8 mouse cellular contexts compared by ENCODE assay signal in genomic region chr5:76363453-76364104, GRCm38 (mm10). TPM values are rescaled to one million over a fixed set of nuclear protein-coding genes. Genes with fewer than 3 reads are reported as not detected.
A peak's percentile ranks its signal among the peaks of the same experiment; 100 is the strongest.
DNase-seq lines count a peak whose midpoint lies in the region; ATAC-seq lines count a peak whose summit lies in the region.

TSS of gene Nmu (minus strand) at chr5:76363788.

- no peaks in the 10 kb centered on the region for H3K9me3 ChIP-seq in kidney, embryonic 15.5 days (replicated peaks)
- H3K9me3 ChIP-seq in hindbrain, embryonic 13.5 days, result no peaks in the 10 kb centered on the region

- peaks cover 12% of the 10 kb centered on the region for H3K4me1 ChIP-seq in kidney, embryonic 15.5 days
- H3K4me1 ChIP-seq in hindbrain, embryonic 13.5 days (replicated peaks), result peaks cover 13% of the 10 kb centered on the region

- peak within 1 kb of the TSS; percentile 80 for H3K4me2 ChIP-seq in kidney, embryonic 15.5 days
- peak within 1 kb of the TSS; percentile 70 for H3K4me2 ChIP-seq in hindbrain, embryonic 13.5 days

- no peak for DNase-seq in kidney, postnatal 25 days
- peak; percentile 45 for DNase-seq in embryo, embryonic 10 days (ENCODE audit: low spot score)
- peak; percentile 34 for DNase-seq in neural tube, embryonic 10.5 days (ENCODE audit: extremely low spot score, low spot score)
- DNase-seq in left cerebral cortex, adult 9 months (ENCODE audit: low spot score in 2 of 2), result no peak
- DNase-seq in left cerebral cortex, postnatal 25 days (ENCODE audit: low spot score in 2 of 2), result no peak
- DNase-seq in kidney, adult 11 months, result no peak

- WGBS in kidney, embryonic 15.5 days, result 3% methylated on average over 35 of the region's 35 CpGs
- 5% methylated on average over 34 of the region's 35 CpGs for WGBS in hindbrain, embryonic 13.5 days

- intact Hi-C loops in left cerebral cortex, postnatal 25 days (cut with DNase I), result no loop called here

- ATAC-seq in kidney, embryonic 15.5 days (replicated peaks; ENCODE audit: low FRiP score), result peak; percentile 74
- no peak for ATAC-seq in hindbrain, embryonic 13.5 days (ENCODE audit: low FRiP score)

- peaks cover 32% of the 10 kb centered on the region for H3K27me3 ChIP-seq in kidney, embryonic 15.5 days
- peaks cover 29% of the 10 kb centered on the region for H3K27me3 ChIP-seq in hindbrain, embryonic 13.5 days

- peak within 1 kb of the TSS; percentile 40 for H3K4me3 ChIP-seq in kidney, embryonic 15.5 days (replicated peaks)
- peak within 1 kb of the TSS; percentile 38 for H3K4me3 ChIP-seq in hindbrain, embryonic 13.5 days

- no peaks in the 10 kb centered on the region for H3K36me3 ChIP-seq in kidney, embryonic 15.5 days
- H3K36me3 ChIP-seq in hindbrain, embryonic 13.5 days, result no peaks in the 10 kb centered on the region

- H3K27ac ChIP-seq in kidney, embryonic 15.5 days, result no peak within 1 kb of the TSS
- H3K27ac ChIP-seq in hindbrain, embryonic 13.5 days, result no peak within 1 kb of the TSS

- H3K9ac ChIP-seq in kidney, embryonic 15.5 days, result no peak within 1 kb of the TSS
- H3K9ac ChIP-seq in hindbrain, embryonic 13.5 days, result peak within 1 kb of the TSS; percentile 57

RNA-seq across cellular contexts. Expression of gene Nmu, which starts in this region (rescaled TPM):
- polyA plus RNA-seq in kidney, embryonic 15.5 days (2015; fragmentation: Nextera tagmentation; extraction: Ambion mirVana), result not detected in 2 replicates
- 0.56 and 1.5 TPM in 2 replicates for polyA plus RNA-seq in hindbrain, embryonic 13.5 days (2015; fragmentation: Nextera tagmentation; extraction: Ambion mirVana)
- total RNA-seq in left cerebral cortex, postnatal 25 days (2021), result not detected

Comparison
In these comparisons a context has a peak if more than half of its experiments do, and no peak if none do; other contexts are left out.
1. Peak in ATAC-seq, H3K4me3 ChIP-seq and H3K4me2 ChIP-seq in kidney, embryonic 15.5 days; RNA of the gene not detected or under 1 TPM.
2. DNase-seq: peak in embryo, embryonic 10 days (single experiment) and neural tube, embryonic 10.5 days (single experiment); none in kidney, postnatal 25 days (0 of 2), left cerebral cortex, adult 9 months (0 of 2), left cerebral cortex, postnatal 25 days (0 of 2) and kidney, adult 11 months (single experiment).